ENCODE assay signal across 16 mouse cellular contexts in genomic region chr10:111654364-111655226, GRCm38 (mm10).
DNase-seq lines count a peak whose midpoint lies in the region; ATAC-seq and TF ChIP-seq lines count a peak whose summit lies in the region.
"Had no signal": no experiment of that assay in that cellular context is flagged by ENCODE, and none has a peak within 500 bp of the region (broad histone marks: within the 10 kb centered on the region; RNA-seq: fewer than 3 reads in every experiment).

No protein-coding gene starts in this region.

- no peak for TF ChIP-seq CTCF in stomach, postnatal 0 days (IDR thresholded peaks at IDR 0.05; ENCODE audit: low read depth)

- ATAC-seq in hindbrain, embryonic 15.5 days (ENCODE audit: low FRiP score, low read depth): no peak
- ATAC-seq in hindbrain, embryonic 11.5 days (ENCODE audit: low FRiP score): no peak
- ATAC-seq in stomach, embryonic 15.5 days (ENCODE audit: insufficient read depth, low FRiP score, low read depth): no peak
- ATAC-seq in stomach, postnatal 0 days (ENCODE audit: low FRiP score, low TSS enrichment): no peak
- peak; percentile 66 for ATAC-seq in embryonic facial prominence, embryonic 14.5 days (ENCODE audit: low read depth)
- ATAC-seq: intestine, embryonic 16.5 days; liver, embryonic 12.5 days had no signal

- H3K36me3 ChIP-seq in hindbrain, embryonic 15.5 days: no peaks in the 10 kb centered on the region
- H3K36me3 ChIP-seq in hindbrain, embryonic 11.5 days (ENCODE audit: control insufficient read depth, insufficient read depth, low read length): no peaks in the 10 kb centered on the region
- no peaks in the 10 kb centered on the region for H3K36me3 ChIP-seq in stomach, embryonic 15.5 days
- H3K36me3 ChIP-seq in stomach, postnatal 0 days (ENCODE audit: control insufficient read depth, insufficient read depth, low read length): no peaks in the 10 kb centered on the region
- no peaks in the 10 kb centered on the region for H3K36me3 ChIP-seq in embryonic facial prominence, embryonic 14.5 days (ENCODE audit: control insufficient read depth, insufficient read depth, low read length)
- H3K36me3 ChIP-seq: forebrain, embryonic 10.5 days; liver, embryonic 12.5 days had no signal

- peaks cover 11% of the 10 kb centered on the region for H3K4me1 ChIP-seq in hindbrain, embryonic 15.5 days (replicated peaks)
- H3K4me1 ChIP-seq in hindbrain, embryonic 11.5 days (replicated peaks; ENCODE audit: control insufficient read depth, insufficient read depth, low read length): no peaks in the 10 kb centered on the region
- H3K4me1 ChIP-seq in stomach, embryonic 15.5 days: no peaks in the 10 kb centered on the region
- H3K4me1 ChIP-seq in stomach, postnatal 0 days (replicated peaks; ENCODE audit: control insufficient read depth, insufficient read depth): no peaks in the 10 kb centered on the region
- H3K4me1 ChIP-seq in embryonic facial prominence, embryonic 14.5 days (ENCODE audit: control insufficient read depth, insufficient read depth, low read length): peaks cover 24% of the 10 kb centered on the region
- H3K4me1 ChIP-seq: liver, embryonic 12.5 days had no signal

- DNase-seq in hindbrain, embryonic 11.5 days (ENCODE audit: low spot score): no peak
- no peak for DNase-seq in stomach, postnatal 0 days (ENCODE audit: low spot score)
- peak; percentile 71 for DNase-seq in embryonic facial prominence, embryonic 14.5 days (ENCODE audit: low spot score)
- no peak for DNase-seq in c-Kit-positive CD71-positive TER-119-positive erythroid progenitor cells, embryonic 14.5 days (ENCODE audit: low spot score)
- DNase-seq in embryo, embryonic 9.5 days (ENCODE audit: extremely low spot score): no peak
- DNase-seq: adrenal gland, adult 8-10 months; cerebellum, adult 11 months; heart, adult 18-20 months; heart, postnatal 14 days; kidney, postnatal 36 days; thymus, adult 2 months had no signal

- H3K9me3 ChIP-seq in hindbrain, embryonic 15.5 days: no peaks in the 10 kb centered on the region
- H3K9me3 ChIP-seq in hindbrain, embryonic 11.5 days (ENCODE audit: control insufficient read depth, low read length): no peaks in the 10 kb centered on the region
- no peaks in the 10 kb centered on the region for H3K9me3 ChIP-seq in stomach, embryonic 15.5 days
- no peaks in the 10 kb centered on the region for H3K9me3 ChIP-seq in stomach, postnatal 0 days (ENCODE audit: control insufficient read depth, low read length)
- no peaks in the 10 kb centered on the region for H3K9me3 ChIP-seq in embryonic facial prominence, embryonic 14.5 days (ENCODE audit: control insufficient read depth, low read length)
- H3K9me3 ChIP-seq: forebrain, embryonic 10.5 days; liver, embryonic 12.5 days had no signal

- no peak for TF ChIP-seq EP300 in stomach, postnatal 0 days (optimal IDR thresholded peaks at IDR 0.05)

- WGBS in hindbrain, embryonic 15.5 days: 54% methylated on average over 22 of the region's 22 CpGs
- WGBS in hindbrain, embryonic 11.5 days: 72% methylated on average over 22 of the region's 22 CpGs
- WGBS in stomach, embryonic 15.5 days: 76% methylated on average over 22 of the region's 22 CpGs
- 71% methylated on average over 22 of the region's 22 CpGs for WGBS in stomach, postnatal 0 days
- WGBS in embryonic facial prominence, embryonic 14.5 days: 42% methylated on average over 22 of the region's 22 CpGs

- H3K4me2 ChIP-seq in hindbrain, embryonic 15.5 days: 0 out of 2 replicates have a peak overlapping the region, but pooled peaks have one; percentile 3
- no peak overlapping the region for H3K4me2 ChIP-seq in hindbrain, embryonic 11.5 days (replicated peaks; ENCODE audit: low read depth, low read length)
- no peak overlapping the region for H3K4me2 ChIP-seq in stomach, embryonic 15.5 days
- no peak overlapping the region for H3K4me2 ChIP-seq in stomach, postnatal 0 days (replicated peaks; ENCODE audit: low read depth)
- H3K4me2 ChIP-seq in embryonic facial prominence, embryonic 14.5 days (ENCODE audit: low read depth, low read length): peak overlapping the region; percentile 20
- H3K4me2 ChIP-seq: liver, embryonic 12.5 days had no signal

- H3K27ac ChIP-seq in hindbrain, embryonic 15.5 days (replicated peaks): no peak overlapping the region
- H3K27ac ChIP-seq in hindbrain, embryonic 11.5 days (ENCODE audit: low read depth, low read length): no peak overlapping the region
- H3K27ac ChIP-seq in stomach, embryonic 15.5 days: 0 out of 2 replicates have a peak overlapping the region, but pooled peaks have one; percentile 3
- no peak overlapping the region for H3K27ac ChIP-seq in stomach, postnatal 0 days (replicated peaks)
- no peak overlapping the region for H3K27ac ChIP-seq in embryonic facial prominence, embryonic 14.5 days (replicated peaks; ENCODE audit: low read depth, low read length)
- H3K27ac ChIP-seq: forebrain, embryonic 10.5 days; liver, embryonic 12.5 days had no signal

- H3K9ac ChIP-seq in hindbrain, embryonic 15.5 days: no peak overlapping the region
- no peak overlapping the region for H3K9ac ChIP-seq in hindbrain, embryonic 11.5 days (ENCODE audit: low read depth, low read length)
- H3K9ac ChIP-seq in stomach, embryonic 15.5 days: no peak overlapping the region
- H3K9ac ChIP-seq in stomach, postnatal 0 days (ENCODE audit: low read length): no peak overlapping the region
- no peak overlapping the region for H3K9ac ChIP-seq in embryonic facial prominence, embryonic 14.5 days (ENCODE audit: low read depth, low read length)
- H3K9ac ChIP-seq: liver, embryonic 12.5 days had no signal

- no peak overlapping the region for H3K4me3 ChIP-seq in hindbrain, embryonic 15.5 days
- H3K4me3 ChIP-seq in hindbrain, embryonic 11.5 days (ENCODE audit: low read depth, low read length): no peak overlapping the region
- H3K4me3 ChIP-seq in stomach, embryonic 15.5 days (replicated peaks): no peak overlapping the region
- no peak overlapping the region for H3K4me3 ChIP-seq in stomach, postnatal 0 days (ENCODE audit: low read depth, low read length)
- H3K4me3 ChIP-seq in embryonic facial prominence, embryonic 14.5 days (ENCODE audit: low read depth, low read length): no peak overlapping the region
- H3K4me3 ChIP-seq: forebrain, embryonic 10.5 days; liver, embryonic 12.5 days had no signal

- no peaks in the 10 kb centered on the region for H3K27me3 ChIP-seq in hindbrain, embryonic 15.5 days
- H3K27me3 ChIP-seq in hindbrain, embryonic 11.5 days (ENCODE audit: control insufficient read depth, insufficient read depth, low read length): no peaks in the 10 kb centered on the region
- H3K27me3 ChIP-seq in stomach, embryonic 15.5 days (replicated peaks): no peaks in the 10 kb centered on the region
- no peaks in the 10 kb centered on the region for H3K27me3 ChIP-seq in stomach, postnatal 0 days (ENCODE audit: control insufficient read depth, insufficient read depth, low read length)
- H3K27me3 ChIP-seq in embryonic facial prominence, embryonic 14.5 days (replicated peaks; ENCODE audit: control insufficient read depth, insufficient read depth, low read length): no peaks in the 10 kb centered on the region
- H3K27me3 ChIP-seq: liver, embryonic 12.5 days had no signal

Comparison
In these comparisons a context has a peak if more than half of its experiments do, and no peak if none do; other contexts are left out.
1. H3K4me2 ChIP-seq: peak in hindbrain, embryonic 15.5 days (single experiment) and embryonic facial prominence, embryonic 14.5 days (single experiment); none in hindbrain, embryonic 11.5 days (single experiment), stomach, embryonic 15.5 days (single experiment) and stomach, postnatal 0 days (single experiment).